Mouse (Mus musculus) C2C12 (cell line): ENCODE measurements at regions not wholly inside any gene's neighbourhood (a gene's known extent, or its start where the extent isn't known, plus 50 kb on each side); places are given as distances from the start of the nearest gene placed in this dataset. TPM values are rescaled to one million over a fixed set of nuclear protein-coding genes. Genes with fewer than 3 reads are reported as not detected.

ENCODE experiments used
- H3K27me3 ChIP-seq: one replicate; pipeline ENCODE4 v1.6.1; 2011; ENCODE audit not compliant: control insufficient read depth, insufficient read depth, insufficient read length
- H3K36me3 ChIP-seq: one replicate; pipeline ENCODE4 v1.6.1; 2011; ENCODE audit not compliant: control insufficient read depth, insufficient read depth
- H3K4me3 ChIP-seq: one replicate; pipeline ENCODE4 v1.5.1; 2011; ENCODE audit warnings: mild to moderate bottlenecking, control low read depth; ENCODE audit not compliant: poor library complexity, insufficient read depth, severe bottlenecking
- H3K79me2 ChIP-seq: one replicate; pipeline ENCODE4 v1.6.1; 2011; ENCODE audit not compliant: control insufficient read depth, insufficient read depth
- H3K79me3 ChIP-seq: one replicate; pipeline ENCODE4 v1.6.1; 2011; ENCODE audit warnings: low read depth, control low read depth
- H3ac ChIP-seq: one replicate; pipeline ENCODE3; 2011; ENCODE audit warnings: low read depth; ENCODE audit not compliant: control insufficient read depth, insufficient read length
- CEBPB ChIP-seq: IDR thresholded peaks from one replicate; pipeline ENCODE4 v1.6.1; 2011; ENCODE audit warnings: low read depth, mild to moderate bottlenecking, control low read depth, moderate library complexity
- CTCF ChIP-seq: IDR thresholded peaks from one replicate; pipeline ENCODE4 v1.5.1; 2011; ENCODE audit not compliant: control insufficient read depth, insufficient read depth, insufficient read length
- FOSL1 ChIP-seq: IDR thresholded peaks from one replicate; pipeline ENCODE4 v1.8.0; 2011; ENCODE audit warnings: mild to moderate bottlenecking, low read length; ENCODE audit not compliant: poor library complexity, insufficient read depth, severe bottlenecking
- MAX ChIP-seq: IDR thresholded peaks from one replicate; pipeline ENCODE4 v1.6.1; 2011; ENCODE audit warnings: mild to moderate bottlenecking, control low read depth
- MYOD1 ChIP-seq: IDR thresholded peaks from one replicate; pipeline ENCODE4 v1.6.1; 2011; ENCODE audit warnings: low read depth; ENCODE audit not compliant: control insufficient read depth, insufficient read length
- MYOG ChIP-seq: IDR thresholded peaks from one replicate; pipeline ENCODE4 v1.6.1; 2011; ENCODE audit not compliant: control insufficient read depth, insufficient read length; ENCODE audit errors: extremely low read depth
- USF1 ChIP-seq: IDR thresholded peaks from one replicate; pipeline ENCODE4 v1.6.1; 2011; ENCODE audit warnings: low read depth, mild to moderate bottlenecking, control low read depth, moderate library complexity
- microRNA-seq: library from miRNA; unstranded; fragments of <30 nt; microRNA quantifications from one replicate; pipeline ENCODE4, GENCODE M21; 2019; ENCODE audit warnings: borderline microRNAs expressed

DNA sequence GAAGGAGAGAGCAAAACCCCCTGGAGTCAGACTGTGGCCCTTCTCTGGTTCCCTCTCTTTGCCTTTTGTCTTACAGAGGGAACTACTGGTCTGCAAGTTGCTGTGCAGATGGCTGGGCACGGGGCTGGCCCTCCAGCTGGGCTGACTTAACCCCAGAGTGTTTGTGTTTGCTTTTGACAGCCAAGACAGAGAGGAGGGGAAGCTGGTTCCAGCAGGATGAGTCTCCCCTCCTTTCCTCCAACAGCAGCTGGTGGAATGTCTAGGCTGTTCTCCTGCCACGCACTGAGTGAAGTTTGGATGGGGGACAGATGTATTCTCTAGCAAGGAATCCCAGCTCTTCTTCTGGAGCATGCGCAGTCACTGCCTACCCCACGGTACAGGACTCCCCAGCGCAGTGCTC lies 56.5 kb upstream of the Zfhx3 start:
- no peaks in the 10 kb centered on the region for H3K27me3 ChIP-seq
- TF ChIP-seq CEBPB (no peak), CTCF (no peak), MYOD1 (no peak), MAX (no peak), FOSL1 (no peak), MYOG (no peak), USF1 (no peak)
- no peak overlapping the region for H3ac ChIP-seq
- no peaks in the 10 kb centered on the region for H3K79me3 ChIP-seq
- H3K79me2 ChIP-seq = no peaks in the 10 kb centered on the region
- no peaks in the 10 kb centered on the region for H3K36me3 ChIP-seq
- H3K4me3 ChIP-seq = no peak overlapping the region

GRCm38 (mm10) chr8:107886516-107887253 lies 55.8 kb upstream of the Zfhx3 start:
- no peaks in the 10 kb centered on the region for H3K79me2 ChIP-seq
- no peak overlapping the region for H3K4me3 ChIP-seq
- no peaks in the 10 kb centered on the region for H3K36me3 ChIP-seq
- no peaks in the 10 kb centered on the region for H3K79me3 ChIP-seq
- no peaks in the 10 kb centered on the region for H3K27me3 ChIP-seq
- H3ac ChIP-seq = no peak overlapping the region
- TF ChIP-seq FOSL1 (no peak), USF1 (no peak), CEBPB (no peak), MYOD1 (no peak)

DNA sequence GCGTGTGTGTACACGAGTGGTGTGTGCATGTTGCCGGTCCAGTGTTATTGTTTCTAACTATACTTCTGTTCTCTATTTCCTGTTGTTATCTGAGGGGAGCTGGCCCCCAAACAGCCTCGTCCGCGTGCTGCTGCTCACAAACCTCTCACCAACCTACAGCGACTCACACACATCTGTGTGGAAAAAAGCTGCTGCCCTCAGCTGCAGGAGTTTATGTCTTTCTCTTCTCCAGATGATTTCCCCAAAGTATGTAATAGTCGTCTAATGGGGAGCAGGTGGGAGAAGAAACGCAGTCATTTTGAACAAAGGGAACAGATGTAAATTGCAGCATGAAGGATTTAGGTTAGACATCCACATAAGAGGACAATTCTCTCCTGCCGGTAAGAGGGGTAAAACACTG lies 55.1 kb upstream of the Zfhx3 start:
- TF ChIP-seq CTCF = no peak
- TF ChIP-seq FOSL1 = no peak
- TF ChIP-seq MAX = no peak
- TF ChIP-seq USF1 = no peak
- no peak for TF ChIP-seq CEBPB
- TF ChIP-seq MYOD1 = no peak
- TF ChIP-seq MYOG = no peak
- Histone ChIP-seq H3K36me3 (no peaks in the 10 kb centered on the region), H3K4me3 (no peak overlapping the region), H3ac (no peak overlapping the region), H3K79me3 (no peaks in the 10 kb centered on the region), H3K79me2 (no peaks in the 10 kb centered on the region), H3K27me3 (no peaks in the 10 kb centered on the region)

DNA sequence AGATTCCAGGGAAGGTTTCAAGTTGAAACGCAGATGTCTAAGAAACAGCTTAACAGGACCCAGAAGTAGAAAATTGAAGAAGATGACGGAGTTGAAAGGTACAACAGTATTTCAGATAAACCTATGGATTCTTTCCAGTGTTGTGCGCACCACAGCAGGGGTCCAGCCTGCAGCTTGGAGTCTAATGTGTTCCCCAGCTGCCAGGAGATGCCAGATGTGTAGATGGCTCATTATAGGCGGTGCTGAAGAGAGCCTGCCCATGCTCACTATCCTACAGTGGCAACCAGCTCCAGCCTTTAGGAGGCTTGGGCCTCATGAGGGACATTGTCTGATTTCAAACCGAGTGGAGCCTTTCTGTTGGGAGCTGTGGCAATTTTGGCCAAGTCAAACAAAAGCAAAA lies 51.5 kb upstream of the Zfhx3 start:
- no peaks in the 10 kb centered on the region for H3K79me2 ChIP-seq
- H3K36me3 ChIP-seq = no peaks in the 10 kb centered on the region
- no peak overlapping the region for H3ac ChIP-seq
- no peaks in the 10 kb centered on the region for H3K79me3 ChIP-seq
- H3K27me3 ChIP-seq = no peaks in the 10 kb centered on the region
- TF ChIP-seq CTCF = no peak
- no peak for TF ChIP-seq FOSL1
- no peak for TF ChIP-seq USF1
- no peak for TF ChIP-seq MAX
- no peak for TF ChIP-seq MYOG
- TF ChIP-seq MYOD1 = no peak
- TF ChIP-seq CEBPB = no peak
- no peak overlapping the region for H3K4me3 ChIP-seq

Small RNAs in the stretch of these regions (microRNA-seq; reads per million reads assigned to microRNA genes)
- not detected for gene Gm22825
- gene Gm23646 = not detected
